Mouse (Mus musculus): ENCODE measurements at regions not wholly inside any gene's neighbourhood (a gene's known extent, or its start where the extent isn't known, plus 50 kb on each side); places are given as distances from the start of the nearest gene placed in this dataset.
"Not testable (repeated sequence)": the region's sequence is repeated elsewhere in the genome, so short reads cannot be mapped to it uniquely, and the experiment has no call there.

DNA sequence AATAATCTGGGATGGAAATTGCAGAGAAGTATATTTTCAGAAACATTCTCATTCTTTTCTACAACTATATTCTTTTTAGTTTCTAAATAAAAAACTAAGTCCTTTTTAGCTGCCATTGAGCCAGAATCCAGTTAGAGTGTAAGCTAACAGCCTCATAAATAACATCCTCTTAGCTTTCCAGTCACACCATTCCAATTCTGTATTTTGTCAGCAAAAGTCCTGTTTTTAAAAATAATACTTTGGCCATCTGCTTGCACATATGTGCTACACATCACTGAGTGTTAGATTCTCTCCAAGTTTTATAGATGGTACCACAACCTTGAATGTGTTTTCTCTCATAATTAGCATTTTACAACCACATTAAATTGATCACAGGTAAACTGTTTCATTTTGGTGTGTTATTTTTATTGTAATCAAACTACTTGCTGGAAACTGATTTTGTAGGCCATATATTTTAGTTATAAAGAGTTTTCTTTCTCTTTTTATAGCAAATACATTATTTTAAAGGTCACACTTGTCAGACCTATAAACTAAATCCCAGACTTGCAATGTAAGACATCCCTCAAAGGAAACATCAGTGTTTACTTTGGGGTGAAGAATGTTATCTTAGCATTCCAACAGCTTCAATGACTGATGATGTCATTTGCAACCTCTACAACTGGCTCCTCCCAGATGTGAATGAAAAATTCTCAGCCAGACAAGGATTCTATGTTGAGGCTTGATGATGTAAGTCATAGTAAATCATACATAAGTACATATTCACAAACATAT, 1878.9 kb upstream of the Flrt2 start:
- CTCF ChIA-PET, result no interaction called here

DNA sequence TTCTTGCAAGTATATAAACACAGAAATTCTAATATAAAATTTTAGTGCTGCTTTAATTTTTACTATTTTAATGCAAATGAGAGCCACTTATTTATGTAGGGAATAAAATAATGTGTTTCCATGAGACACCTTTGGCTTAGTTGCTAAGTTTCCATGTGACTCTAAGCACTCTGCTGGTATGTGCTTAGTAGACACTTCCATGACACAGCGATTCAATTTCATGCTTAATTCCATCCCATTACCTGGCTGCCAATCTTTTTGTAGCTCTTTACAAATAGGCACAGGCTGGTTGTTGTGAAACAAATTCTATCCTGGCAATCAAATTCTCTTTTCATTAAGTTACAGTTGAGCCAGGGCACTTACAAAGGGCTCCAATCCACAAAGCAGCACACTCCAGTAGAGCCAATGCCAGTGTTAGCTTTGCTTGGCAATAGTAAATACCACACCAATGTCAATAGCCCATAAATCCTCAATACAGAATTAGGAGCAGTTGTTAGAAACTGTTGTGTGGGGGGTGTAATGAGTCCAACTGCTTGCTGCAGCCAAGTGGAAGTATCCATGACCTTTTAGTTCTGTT, 1841.0 kb upstream of the Flrt2 start:
- CTCF ChIA-PET, result interaction anchor here (0.6 kb wide), 1 partner anchor 16 kb away, joined by 5 read pairs; no protein-coding TSS in a partner anchor

DNA sequence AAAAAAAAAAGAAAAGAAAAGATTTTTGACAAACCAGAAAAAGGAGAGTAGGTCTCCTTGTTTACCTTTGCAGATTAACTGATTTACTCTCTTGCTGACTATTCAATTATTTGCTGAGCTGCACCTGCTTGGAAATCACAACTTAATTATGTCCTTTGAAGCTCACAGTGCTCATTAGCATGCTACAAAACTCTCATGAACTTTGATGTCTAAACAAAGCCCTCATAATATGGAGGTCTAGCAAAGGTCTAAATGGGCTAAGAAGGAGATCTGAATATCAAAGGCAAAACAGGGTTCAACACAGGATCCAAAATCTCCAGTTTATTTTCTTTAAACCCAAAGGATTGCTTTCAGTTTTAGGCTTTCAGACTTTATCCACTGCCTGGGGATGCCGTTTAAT, 1840.4 kb upstream of the Flrt2 start:
- CTCF ChIA-PET, result interaction anchor here (0.6 kb wide), 1 partner anchor 16 kb away, joined by 5 read pairs; no protein-coding TSS in a partner anchor

- CTCF ChIA-PET, result no interaction called here
Measured at GRCm38 (mm10) chr12:93885946-93886345, 1806.1 kb upstream of the Flrt2 start.

DNA sequence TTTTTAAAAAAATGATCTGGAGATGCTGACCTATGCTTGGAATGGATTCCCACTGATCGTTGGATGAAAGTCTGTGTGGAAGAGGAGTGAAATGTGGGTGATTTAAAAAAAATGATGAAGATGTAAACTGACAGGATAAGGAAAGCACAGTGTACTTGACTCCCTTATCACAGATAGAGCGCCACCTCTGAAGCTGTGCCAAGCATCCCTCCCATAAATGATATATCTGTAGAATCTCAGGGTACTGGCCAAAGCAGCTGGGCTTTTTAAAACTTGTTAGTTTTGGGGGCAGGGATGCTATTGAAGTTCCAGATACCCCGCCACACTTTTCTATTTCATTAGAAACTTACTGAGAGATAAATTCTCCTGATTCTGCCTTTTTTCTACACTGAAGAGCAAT, 1801.9 kb upstream of the Flrt2 start:
- CTCF ChIA-PET, result no interaction called here

DNA sequence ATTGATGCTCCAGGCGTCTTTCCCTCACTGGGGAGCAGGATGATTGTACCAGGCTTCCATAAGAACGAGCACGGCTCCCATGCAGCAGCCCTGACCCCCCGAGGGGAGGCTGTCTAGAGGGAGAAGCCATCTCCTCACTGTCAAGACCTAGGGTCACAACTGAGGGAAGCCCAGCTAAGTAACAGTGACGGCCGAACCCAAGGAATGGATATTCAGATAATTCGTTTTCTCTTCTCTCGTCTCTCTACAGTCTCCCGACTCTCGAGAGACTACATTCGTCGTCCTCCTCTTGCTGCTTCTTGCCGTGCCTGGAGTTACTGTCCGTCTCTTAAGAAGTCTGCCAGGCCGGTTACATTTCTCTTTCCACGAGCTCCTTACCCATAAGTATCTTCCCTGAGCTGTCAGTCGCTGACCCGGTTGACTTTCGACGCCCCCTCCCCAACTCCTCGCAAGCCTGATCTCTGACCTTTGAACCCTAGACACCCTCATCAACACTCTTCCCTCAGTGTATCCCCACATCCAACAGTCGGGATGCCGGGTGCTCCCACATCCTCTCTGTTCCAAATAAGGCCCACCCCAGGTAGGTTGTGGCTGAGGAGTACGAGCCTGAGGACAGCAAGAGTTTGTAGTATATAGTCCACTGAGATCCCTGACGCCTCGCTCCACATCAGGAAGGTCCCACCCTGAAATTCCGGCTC, 1763.3 kb upstream of the Flrt2 start:
- CTCF ChIA-PET, result not testable (repeated sequence)

GRCm38 (mm10) chr12:93929239-93929563, 1762.8 kb upstream of the Flrt2 start:
- CTCF ChIA-PET, result not testable (repeated sequence)

DNA sequence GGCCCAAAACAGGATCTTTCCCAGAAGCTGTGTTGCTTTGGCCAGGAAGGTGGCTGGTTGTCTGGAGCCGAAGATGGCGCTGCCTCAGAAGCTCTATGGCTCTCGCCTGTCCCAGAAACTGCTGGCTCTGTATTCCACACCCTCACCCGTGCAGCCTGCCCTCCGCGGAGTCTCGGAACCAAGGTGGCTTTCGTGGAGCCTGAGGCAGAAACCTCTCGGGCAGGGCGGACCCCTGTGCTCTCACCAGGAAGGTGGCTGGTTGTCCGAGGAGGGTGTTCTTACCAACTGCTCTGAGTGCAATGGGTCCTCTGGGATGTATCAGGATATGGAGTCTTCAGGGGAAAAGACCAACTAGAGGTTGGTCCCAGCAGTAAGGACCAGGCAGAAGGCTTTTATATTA, 1761.8 kb upstream of the Flrt2 start:
- CTCF ChIA-PET, result not testable (repeated sequence)

- CTCF ChIA-PET, result no interaction called here
Measured at GRCm38 (mm10) chr12:93960869-93961268, 1731.2 kb upstream of the Flrt2 start.

DNA sequence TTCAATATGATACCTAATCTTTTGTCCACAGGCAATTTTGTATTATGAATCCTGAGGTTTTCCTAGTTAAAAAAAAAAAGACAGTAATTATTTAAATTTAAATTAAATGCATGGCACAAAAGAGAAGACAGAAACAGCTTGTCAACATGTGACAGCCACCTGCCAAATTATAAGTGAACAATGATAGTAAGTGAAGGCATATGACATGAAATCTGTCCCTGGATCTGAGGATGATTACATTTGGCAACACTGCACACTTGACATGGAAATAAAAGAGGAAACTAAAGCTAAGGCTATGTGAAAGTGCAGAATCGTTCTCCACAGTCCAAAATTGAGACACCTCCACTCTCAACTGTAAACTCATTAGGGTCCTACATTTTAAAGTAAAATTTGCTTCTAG, 1710.7 kb upstream of the Flrt2 start:
- CTCF ChIA-PET, result no interaction called here

- CTCF ChIA-PET, result no interaction called here
Measured at GRCm38 (mm10) chr12:93991531-93991930, 1700.5 kb upstream of the Flrt2 start.

- CTCF ChIA-PET, result no interaction called here
Measured at GRCm38 (mm10) chr12:93993875-93994274, 1698.2 kb upstream of the Flrt2 start.

GRCm38 (mm10) chr12:94015946-94016345, 1676.1 kb upstream of the Flrt2 start:
- CTCF ChIA-PET, result no interaction called here

GRCm38 (mm10) chr12:94031364-94031763, 1660.7 kb upstream of the Flrt2 start:
- CTCF ChIA-PET, result no interaction called here

DNA sequence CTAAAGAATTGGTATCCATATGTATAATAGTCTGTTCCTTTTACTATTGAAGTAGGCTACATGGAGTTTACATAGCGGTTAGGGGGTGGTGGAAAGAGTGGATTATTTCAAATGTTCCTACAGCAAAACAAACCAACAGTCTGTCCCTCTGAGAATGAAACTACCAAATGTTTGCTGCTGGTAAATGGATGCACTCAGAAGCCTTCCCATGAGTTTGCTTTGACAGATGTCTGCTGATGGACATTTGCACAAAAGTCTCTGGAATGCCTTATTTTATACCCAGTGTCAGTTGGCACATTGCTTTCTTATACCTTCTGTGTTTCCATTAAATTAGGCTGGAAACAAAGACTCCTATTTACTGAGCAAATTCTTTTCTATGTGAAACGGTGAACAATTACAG, 1644.1 kb upstream of the Flrt2 start:
- CTCF ChIA-PET, result no interaction called here

DNA sequence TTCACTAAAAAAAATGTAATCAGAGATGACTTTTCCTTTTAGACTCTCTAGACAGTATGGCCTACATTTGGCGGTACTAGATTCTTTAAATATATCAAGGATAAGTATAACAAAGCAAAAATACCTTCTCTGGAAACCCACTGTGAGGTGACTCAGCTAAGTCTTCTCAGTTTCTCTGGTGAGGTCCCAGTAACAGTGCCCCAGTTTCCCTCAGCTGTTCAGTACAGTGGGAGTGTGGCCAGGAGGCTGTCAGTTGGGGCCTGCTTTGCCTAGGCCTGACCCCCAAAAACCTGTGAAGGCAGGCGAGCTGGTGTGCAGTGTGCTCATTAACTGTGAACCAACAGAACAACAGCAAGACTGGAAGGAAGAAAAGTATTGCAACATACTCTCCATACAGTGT, 1634.3 kb upstream of the Flrt2 start:
- CTCF ChIA-PET, result no interaction called here

DNA sequence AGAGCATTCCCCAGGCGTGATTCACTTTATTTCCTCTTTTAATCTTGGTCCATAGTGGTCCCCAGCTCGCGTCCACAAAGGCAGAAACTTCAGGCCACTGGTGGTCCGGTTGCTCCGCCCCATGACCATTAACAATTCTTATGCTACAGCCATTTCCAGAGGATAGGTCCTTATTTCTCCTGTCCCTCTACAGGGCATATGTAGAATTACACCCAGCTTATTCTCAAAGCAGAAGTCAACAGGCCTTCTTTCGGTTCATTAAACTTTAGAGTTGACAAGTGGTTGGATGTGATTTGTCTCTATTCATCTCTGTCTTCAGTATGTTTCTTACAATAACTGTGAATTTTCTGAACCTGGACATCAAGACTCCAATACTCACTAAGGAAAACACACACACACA, 1632.4 kb upstream of the Flrt2 start:
- CTCF ChIA-PET, result no interaction called here

DNA sequence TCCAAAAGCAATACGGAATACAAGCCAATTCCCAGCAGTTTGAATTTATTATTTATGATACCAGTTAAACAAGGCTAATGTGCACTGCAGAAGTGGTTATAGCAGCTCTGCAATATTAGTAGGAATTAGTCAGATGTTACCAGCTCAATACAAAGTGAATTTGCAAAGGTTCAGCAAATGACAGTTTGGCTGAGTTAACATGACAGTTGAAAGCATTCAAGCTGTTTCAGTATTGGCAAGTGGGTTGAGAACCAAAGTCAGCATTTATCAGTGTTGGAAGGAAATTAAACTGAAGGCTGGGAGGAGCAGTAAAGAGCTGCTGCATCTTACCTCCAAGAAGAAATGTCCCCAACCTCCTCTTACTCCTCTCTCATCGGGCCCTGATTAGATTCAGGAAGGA, 1631.7 kb upstream of the Flrt2 start:
- CTCF ChIA-PET, result no interaction called here

DNA sequence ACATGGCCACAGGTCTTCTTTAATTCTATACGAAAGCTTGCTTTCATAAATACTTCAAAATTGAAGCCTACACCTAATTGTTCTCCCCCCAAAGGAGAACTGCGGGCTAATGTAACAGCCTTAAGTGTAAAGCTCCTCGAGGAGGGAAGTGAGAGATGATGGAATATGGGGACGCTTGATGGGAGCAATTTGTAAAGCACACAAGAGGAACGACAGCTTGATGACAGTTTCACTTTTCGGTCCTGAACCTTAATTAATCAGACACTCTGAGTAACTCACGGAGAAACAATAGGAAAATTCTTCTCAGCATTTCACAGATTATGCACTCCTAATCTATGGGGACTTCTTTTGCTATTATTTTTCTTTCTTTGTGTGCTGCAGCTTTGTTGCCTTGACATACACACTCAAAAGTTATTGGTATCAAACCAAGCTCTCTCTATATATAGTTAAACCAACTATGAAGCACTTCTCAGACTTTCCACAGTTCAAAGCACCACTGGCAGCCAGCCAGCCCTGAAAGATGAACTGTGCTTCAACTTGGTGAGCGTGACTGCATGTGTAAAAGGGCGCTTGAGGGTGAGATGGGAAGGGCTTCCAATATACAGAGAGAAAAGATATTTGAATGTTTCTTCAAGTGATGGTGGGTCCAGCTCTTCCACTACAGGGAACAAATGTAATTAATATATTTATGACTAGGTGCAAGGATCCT, 1625.4 kb upstream of the Flrt2 start:
- CTCF ChIA-PET, result no interaction called here

GRCm38 (mm10) chr12:94070940-94071505, 1621.0 kb upstream of the Flrt2 start:
- CTCF ChIA-PET, result no interaction called here

- CTCF ChIA-PET, result no interaction called here
Measured at GRCm38 (mm10) chr12:94105582-94106162, 1586.4 kb upstream of the Flrt2 start.

- CTCF ChIA-PET, result no interaction called here
Measured at GRCm38 (mm10) chr12:94150143-94150542, 1541.9 kb upstream of the Flrt2 start.
